Mouse (Mus musculus) limb, embryonic 14.5 days (tissue): ENCODE measurements around the gene Btnl4. TPM values are rescaled to one million over a fixed set of nuclear protein-coding genes. Genes with fewer than 3 reads are reported as not detected.
"Not testable (repeated sequence)": the region's sequence is repeated elsewhere in the genome, so short reads cannot be mapped to it uniquely, and the experiment has no call there.

ENCODE experiments used
- ATAC-seq: fragments of 200-750 bp; cut with Nextera tagmentation; 2 replicates; pipeline ENCODE4 v1.8.0; 2017; ENCODE audit warnings: low read depth, moderate number of reproducible peaks, moderate TSS enrichment; ENCODE audit not compliant: low FRiP score
- DNase-seq: peaks from one replicate; pipeline ENCODE4 v3.0.0-alpha.2; 2015; ENCODE audit warnings: low spot score
- H3K27ac ChIP-seq: fragments of 300-500 bp; sonication (generic); replicated peaks from 2 replicates; pipeline ENCODE4 v1.5.1; 2014; ENCODE audit warnings: low read depth, mild to moderate bottlenecking, low read length, moderate library complexity, mixed read lengths
- H3K27me3 ChIP-seq: fragments of 300-500 bp; sonication (generic); 2 replicates; pipeline ENCODE4 v1.6.1; 2014; ENCODE audit warnings: low read length, mixed read lengths; ENCODE audit not compliant: control insufficient read depth, insufficient read depth
- H3K36me3 ChIP-seq: fragments of 300-500 bp; sonication (generic); 2 replicates; pipeline ENCODE4 v1.6.1; 2014; ENCODE audit warnings: mild to moderate bottlenecking, low read length, moderate library complexity, mixed read lengths; ENCODE audit not compliant: control insufficient read depth, insufficient read depth
- H3K4me1 ChIP-seq: fragments of 300-500 bp; sonication (generic); 2 replicates; pipeline ENCODE4 v1.6.1; 2014; ENCODE audit warnings: antibody characterized with exemption, low read length, mixed read lengths; ENCODE audit not compliant: control insufficient read depth, insufficient read depth
- H3K4me2 ChIP-seq: fragments of 300-500 bp; sonication (generic); replicated peaks from 2 replicates; pipeline ENCODE4 v1.6.1; 2014; ENCODE audit warnings: low read depth, mild to moderate bottlenecking, low read length, moderate library complexity; ENCODE audit not compliant: severe bottlenecking
- H3K4me3 ChIP-seq: fragments of 300-500 bp; sonication (generic); replicated peaks from 2 replicates; pipeline ENCODE4 v1.5.1; 2014; ENCODE audit warnings: low read length
- H3K9ac ChIP-seq: fragments of 300-500 bp; sonication (generic); 2 replicates; pipeline ENCODE4 v1.6.1; 2014; ENCODE audit warnings: mild to moderate bottlenecking, low read depth, low read length, moderate library complexity; ENCODE audit not compliant: severe bottlenecking
- H3K9me3 ChIP-seq: fragments of 300-500 bp; sonication (generic); 2 replicates; pipeline ENCODE4 v1.6.1; 2016; ENCODE audit warnings: low read length; ENCODE audit not compliant: control insufficient read depth
- POLR2A ChIP-seq: fragments of 200-500 bp; IDR thresholded peaks from 2 replicates; pipeline ENCODE4 v1.8.0; 2012; ENCODE audit warnings: inconsistent platforms, mild to moderate bottlenecking, moderate library complexity, borderline replicate concordance; ENCODE audit not compliant: insufficient read depth, insufficient read length; ENCODE audit errors: extremely low read depth
- WGBS: fragments of 180-500 bp; shearing (Covaris S2); extraction: QIAGEN DNeasy Blood & Tissue Kit; methylation state at CpG from one replicate; pipeline ENCODE4 v1.1.7; 2014; 5-methylcytosine and 5-hydroxymethylcytosine counted together
- polyA plus RNA-seq, 2 experiments: library from polyadenylated mRNA; depleted of rRNA in 1 of 2; stranded (reverse) in 1 of 2; unstranded in 1 of 2; fragments of >200 nt; fragmentation: Nextera tagmentation in 1 of 2; extraction: Ambion mirVana in 1 of 2; gene quantifications; 2 replicates each; pipeline versions ENCODE4 v1.2.1 to v1.2.3; 2012 to 2014

Btnl4 gene
- polyA plus RNA-seq, 2 experiments, result not detected

DNA sequence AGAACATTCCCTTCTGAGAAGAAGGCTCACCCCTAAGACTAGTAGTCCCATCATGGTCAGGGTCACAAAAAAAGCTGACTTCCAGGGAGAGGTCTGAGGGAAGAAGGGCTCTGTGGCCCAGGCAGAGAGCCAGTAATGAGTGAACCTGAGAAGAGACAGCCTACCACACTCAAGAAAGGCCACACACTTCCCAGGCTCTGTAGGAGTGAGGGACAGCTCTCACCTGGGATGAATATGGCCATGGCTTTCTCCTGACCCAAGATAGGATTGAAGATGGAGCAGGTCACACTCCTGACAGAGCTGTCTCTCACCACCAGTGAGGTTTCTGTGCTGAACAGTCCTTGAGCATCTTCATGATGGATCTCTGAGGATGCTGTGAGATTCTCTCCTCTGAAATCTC is 15.7 kb upstream of the Btnl4 start:
- DNase-seq, result no peak
- H3K27me3 ChIP-seq, result no peaks in the 10 kb centered on the region
- H3K9me3 ChIP-seq, result no peaks in the 10 kb centered on the region
- no peaks in the 10 kb centered on the region for H3K36me3 ChIP-seq
- no peak for TF ChIP-seq POLR2A
- no peak overlapping the region for H3K9ac ChIP-seq
- no peak overlapping the region for H3K4me2 ChIP-seq
- H3K4me1 ChIP-seq, result no peaks in the 10 kb centered on the region
- no peak overlapping the region for H3K27ac ChIP-seq
- H3K4me3 ChIP-seq, result no peak overlapping the region
- no peak for ATAC-seq

DNA sequence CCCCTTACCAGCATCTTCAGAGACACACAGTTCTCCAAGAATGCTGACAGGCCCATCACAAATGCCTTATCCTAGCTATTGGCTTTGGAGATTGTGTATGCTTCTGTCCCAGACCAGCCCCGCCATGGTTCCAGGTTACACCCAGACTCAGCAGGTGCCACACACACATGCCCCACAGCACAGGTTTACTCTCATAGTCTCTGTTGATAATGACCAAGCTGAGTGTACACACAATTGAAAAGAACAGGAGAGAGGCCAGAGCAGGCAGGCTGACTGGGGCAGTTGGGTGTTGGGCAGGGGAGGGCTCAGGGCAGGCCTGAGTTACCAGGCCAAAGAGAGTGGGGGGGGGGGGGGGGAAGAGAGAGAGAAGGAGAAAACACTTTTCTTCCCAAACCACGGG is 691 bp downstream of the Btnl4 start:
- Histone ChIP-seq H3K4me2 (no peak overlapping the region), H3K36me3 (no peaks in the 10 kb centered on the region), H3K9ac (no peak overlapping the region), H3K27ac (no peak overlapping the region), H3K4me1 (no peaks in the 10 kb centered on the region), H3K4me3 (no peak overlapping the region), H3K27me3 (no peaks in the 10 kb centered on the region), H3K9me3 (no peaks in the 10 kb centered on the region)
- WGBS, result 77% methylated on average over 1 of the region's 2 CpGs
- no peak for DNase-seq
- TF ChIP-seq POLR2A, result no peak
- ATAC-seq, result no peak

DNA sequence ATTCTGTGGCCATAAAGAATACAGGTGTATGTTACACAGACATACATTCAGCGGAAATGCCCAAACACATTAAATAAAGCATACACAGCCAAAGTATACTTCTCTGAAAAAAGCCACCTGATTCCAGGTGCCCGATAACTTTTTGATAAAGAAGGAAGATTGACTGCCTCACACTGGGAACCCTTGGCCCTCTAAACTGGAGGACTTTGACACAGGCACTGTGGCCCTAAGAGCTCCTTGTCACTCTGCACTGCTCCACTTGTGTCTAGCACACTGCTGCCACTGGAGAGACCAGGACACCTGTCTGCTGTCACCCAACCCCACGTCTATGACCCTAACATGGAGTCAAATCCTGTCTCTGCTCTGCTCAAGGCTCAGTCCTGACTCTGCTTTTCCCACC is 2.1 kb downstream of the Btnl4 start:
- H3K4me3 ChIP-seq, result no peak overlapping the region
- no peaks in the 10 kb centered on the region for H3K27me3 ChIP-seq
- no peaks in the 10 kb centered on the region for H3K9me3 ChIP-seq
- no peak for TF ChIP-seq POLR2A
- no peak overlapping the region for H3K27ac ChIP-seq
- no peak for ATAC-seq
- no peaks in the 10 kb centered on the region for H3K4me1 ChIP-seq
- no peak for DNase-seq
- WGBS, result 69% methylated on average over 3 of the region's 3 CpGs
- no peak overlapping the region for H3K4me2 ChIP-seq
- H3K9ac ChIP-seq, result no peak overlapping the region
- no peaks in the 10 kb centered on the region for H3K36me3 ChIP-seq

DNA sequence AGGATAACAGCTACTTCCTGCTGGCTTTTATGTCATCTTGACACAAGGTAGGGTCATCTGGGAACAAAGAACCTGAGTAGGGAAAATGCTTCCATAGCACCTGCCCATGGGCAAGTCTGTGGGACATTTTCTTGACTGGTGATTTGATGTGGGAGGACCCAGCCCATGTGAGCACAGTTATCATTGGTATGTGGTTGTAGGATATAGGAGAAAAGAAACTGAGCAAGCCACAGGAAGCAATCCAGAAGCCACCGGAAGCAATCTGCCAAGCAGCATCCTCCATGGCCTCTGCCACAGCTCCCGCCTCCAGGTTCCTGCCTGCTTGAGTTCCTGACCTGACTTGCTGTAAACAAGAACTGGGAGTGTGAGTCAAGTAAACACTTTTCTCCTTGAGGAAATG is 6.6 kb downstream of the Btnl4 start:
- Histone ChIP-seq H3K9ac (no peak overlapping the region), H3K9me3 (no peaks in the 10 kb centered on the region), H3K4me3 (no peak overlapping the region), H3K36me3 (no peaks in the 10 kb centered on the region), H3K4me2 (no peak overlapping the region), H3K27ac (no peak overlapping the region), H3K4me1 (no peaks in the 10 kb centered on the region), H3K27me3 (no peaks in the 10 kb centered on the region)
- TF ChIP-seq POLR2A, result no peak
- no peak for ATAC-seq
- no peak for DNase-seq
- 80% methylated on average over 2 of the region's 2 CpGs for WGBS

DNA sequence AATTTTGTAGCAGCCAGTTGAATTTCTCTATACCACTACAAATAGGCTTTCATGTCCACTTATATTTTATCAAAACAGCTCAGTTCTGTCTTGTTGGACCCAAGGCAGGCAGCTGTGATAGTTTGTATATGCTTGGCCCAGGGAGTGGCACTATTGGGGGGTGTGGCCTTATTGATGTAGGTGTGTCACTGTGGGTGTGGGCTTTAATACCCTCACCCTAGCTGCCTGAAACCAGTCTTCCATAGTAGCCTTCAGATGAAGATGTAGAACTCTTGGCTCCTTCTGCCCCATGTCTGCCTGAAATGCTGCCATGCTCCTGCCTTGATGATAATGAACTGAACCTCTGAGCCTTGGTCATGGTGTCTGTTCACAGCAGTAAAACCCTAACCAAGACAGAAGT is 11.2 kb downstream of the Btnl4 start:
- not testable (repeated sequence) for H3K4me1 ChIP-seq, H3K27ac ChIP-seq, ATAC-seq, DNase-seq, H3K4me3 ChIP-seq, H3K4me2 ChIP-seq, H3K36me3 ChIP-seq, H3K27me3 ChIP-seq, H3K9me3 ChIP-seq, H3K9ac ChIP-seq

DNA sequence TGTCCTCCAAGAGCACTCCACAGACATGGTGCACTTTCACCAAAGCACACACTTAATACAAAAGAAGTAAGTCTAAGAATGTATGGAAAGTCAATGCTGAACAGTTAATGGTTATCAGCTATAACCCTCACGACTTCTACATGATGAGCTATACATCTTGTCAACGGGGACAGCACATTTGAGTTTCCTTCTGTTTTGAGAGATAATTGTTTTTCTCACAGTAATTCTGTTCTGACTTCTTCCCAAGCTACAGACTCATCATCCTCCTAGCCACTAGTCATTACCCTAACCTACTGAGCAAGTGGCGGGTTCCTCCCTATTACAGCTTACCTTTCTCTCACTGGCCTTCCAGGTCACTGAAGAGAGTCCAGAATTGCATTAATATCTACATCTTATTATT is 17.9 kb downstream of the Btnl4 start:
- 86% methylated on average over 3 of the region's 3 CpGs for WGBS

More for the DNA sequence above, 17.9 kb downstream of the Btnl4 start:
- no peak for DNase-seq
- Histone ChIP-seq H3K9ac (no peak overlapping the region), H3K36me3 (no peaks in the 10 kb centered on the region), H3K9me3 (no peaks in the 10 kb centered on the region), H3K27me3 (no peaks in the 10 kb centered on the region), H3K4me1 (no peaks in the 10 kb centered on the region), H3K4me2 (no peak overlapping the region), H3K27ac (no peak overlapping the region), H3K4me3 (no peak overlapping the region)
- no peak for TF ChIP-seq POLR2A
- no peak for ATAC-seq
